Mouse (Mus musculus) layer of hippocampus, adult 11-12 months (tissue): ENCODE measurements at regions not wholly inside any gene's neighbourhood (a gene's known extent, or its start where the extent isn't known, plus 50 kb on each side); places are given as distances from the start of the nearest gene placed in this dataset.

Source experiments
- DNase-seq: peaks from one replicate; pipeline ENCODE4 v3.0.0; 2022; ENCODE audit warnings: low spot score

DNA sequence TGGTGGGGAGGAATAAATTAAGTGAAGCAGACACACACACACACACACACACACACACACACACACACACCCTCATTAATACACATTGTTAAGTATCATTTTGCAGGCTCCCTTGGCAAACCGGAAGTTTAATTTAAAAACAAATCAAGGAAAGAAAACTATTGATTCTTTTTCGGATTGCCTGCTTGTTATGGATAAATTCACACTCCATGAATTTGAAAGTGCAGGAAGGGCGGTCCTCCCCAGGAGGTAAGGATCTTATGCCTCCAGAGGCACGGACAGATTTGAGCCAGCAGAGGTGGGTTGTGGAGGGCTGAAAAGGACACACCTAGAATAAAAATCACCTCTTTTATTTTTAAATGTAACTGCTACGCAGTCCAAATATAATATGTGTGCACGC, 156.2 kb upstream of the Gm15217 start:
- no peak for DNase-seq

DNA sequence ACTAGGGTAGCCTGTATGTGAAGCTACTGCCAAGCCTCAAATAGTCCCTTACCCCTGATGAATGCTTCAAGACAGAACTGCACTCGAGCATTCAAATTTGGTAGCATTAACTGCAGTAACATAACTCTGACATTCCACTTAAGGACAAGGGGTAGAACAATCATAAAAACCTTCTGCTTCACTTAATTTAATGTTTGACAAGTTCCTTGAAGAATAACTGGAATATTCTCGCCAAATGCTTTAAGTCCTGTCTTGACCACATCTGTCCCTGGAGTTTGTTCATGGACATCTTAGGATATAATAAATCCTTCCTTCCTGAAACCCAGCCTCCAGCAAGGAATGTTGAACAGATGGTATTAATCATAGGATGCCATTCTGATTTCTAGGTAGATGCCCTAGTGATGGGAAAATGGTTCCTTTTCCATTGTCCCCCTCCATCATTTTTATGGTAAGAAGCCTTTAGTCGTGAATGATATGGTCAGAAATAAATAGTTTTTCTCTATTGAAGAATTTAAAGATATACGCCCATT, 154.7 kb upstream of the Gm15217 start:
- no peak for DNase-seq

DNA sequence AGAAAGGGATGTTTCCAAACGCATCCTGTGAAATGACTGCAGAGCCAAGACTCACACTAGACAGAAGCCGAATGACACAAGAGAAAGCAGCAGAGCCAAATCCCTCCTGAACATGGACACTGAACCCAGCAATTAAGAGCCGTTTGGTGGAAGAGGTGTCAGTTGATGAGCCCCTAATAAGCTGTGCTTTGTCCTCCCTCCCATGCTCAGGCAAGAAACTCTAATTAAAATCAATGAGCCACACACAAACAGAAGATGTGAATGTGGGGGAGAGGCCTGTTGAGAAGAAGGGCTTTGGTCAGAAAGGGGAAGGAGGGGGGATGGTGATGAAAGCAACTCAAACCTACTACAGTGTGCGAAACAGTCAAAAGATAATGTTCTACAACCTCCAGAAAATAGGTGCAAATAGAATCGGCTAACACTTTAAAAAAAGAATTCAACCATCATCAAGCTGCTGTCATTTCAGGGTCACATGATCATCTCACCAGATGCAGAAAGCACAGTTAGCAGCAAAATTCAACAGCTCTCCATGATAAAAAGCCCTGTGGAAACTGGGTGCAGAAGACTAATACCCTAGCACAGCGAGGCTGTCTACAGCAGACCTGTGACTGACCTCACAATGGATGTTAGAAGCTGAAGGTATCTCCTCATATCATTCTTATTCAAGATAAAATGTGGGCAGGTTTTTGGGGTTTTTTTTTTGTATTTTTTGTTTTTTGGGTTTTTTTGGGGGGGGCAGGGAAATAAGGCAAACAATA, 153.2 kb upstream of the Gm15217 start:
- DNase-seq, result no peak

DNA sequence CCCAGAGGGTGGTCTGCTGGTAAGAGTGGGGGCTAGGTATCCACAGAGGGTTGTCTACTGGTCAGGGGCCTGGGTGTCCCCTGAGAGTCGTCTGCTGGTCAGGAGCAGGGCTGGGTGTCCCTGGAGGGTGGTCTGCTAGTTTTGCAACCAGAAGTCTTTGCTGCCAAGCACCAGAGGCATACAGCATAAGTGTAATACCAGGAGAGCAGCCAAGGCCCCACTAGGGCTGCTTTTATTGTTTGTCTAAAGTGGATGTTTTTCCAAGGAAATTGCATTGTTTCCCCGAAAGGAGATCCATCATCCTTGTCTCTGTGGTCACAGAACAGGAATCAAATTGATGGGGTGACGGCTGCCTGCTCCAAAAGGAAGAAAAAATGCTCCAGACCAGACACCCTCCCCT, 145.2 kb upstream of the Gm15217 start:
- no peak for DNase-seq

DNA sequence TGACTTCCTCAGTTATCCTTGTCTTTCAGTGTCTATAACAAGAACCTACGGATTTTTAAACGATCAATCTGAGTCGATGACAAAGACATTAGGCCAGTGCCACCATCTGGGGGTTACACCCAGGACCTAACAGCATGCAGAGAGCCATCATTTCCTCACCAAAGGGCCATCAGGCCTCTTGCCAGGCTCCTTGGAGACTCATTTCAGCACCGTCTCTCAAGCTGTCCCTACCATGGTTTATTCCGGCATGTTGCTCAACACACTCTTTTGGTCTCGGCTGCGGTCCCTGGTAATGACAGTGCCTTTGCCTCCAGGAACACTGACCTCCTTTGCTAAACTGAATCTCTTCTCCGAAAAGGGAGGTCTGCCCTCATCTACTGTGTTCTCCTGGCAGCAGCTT, 144.4 kb upstream of the Gm15217 start:
- DNase-seq, result no peak

DNA sequence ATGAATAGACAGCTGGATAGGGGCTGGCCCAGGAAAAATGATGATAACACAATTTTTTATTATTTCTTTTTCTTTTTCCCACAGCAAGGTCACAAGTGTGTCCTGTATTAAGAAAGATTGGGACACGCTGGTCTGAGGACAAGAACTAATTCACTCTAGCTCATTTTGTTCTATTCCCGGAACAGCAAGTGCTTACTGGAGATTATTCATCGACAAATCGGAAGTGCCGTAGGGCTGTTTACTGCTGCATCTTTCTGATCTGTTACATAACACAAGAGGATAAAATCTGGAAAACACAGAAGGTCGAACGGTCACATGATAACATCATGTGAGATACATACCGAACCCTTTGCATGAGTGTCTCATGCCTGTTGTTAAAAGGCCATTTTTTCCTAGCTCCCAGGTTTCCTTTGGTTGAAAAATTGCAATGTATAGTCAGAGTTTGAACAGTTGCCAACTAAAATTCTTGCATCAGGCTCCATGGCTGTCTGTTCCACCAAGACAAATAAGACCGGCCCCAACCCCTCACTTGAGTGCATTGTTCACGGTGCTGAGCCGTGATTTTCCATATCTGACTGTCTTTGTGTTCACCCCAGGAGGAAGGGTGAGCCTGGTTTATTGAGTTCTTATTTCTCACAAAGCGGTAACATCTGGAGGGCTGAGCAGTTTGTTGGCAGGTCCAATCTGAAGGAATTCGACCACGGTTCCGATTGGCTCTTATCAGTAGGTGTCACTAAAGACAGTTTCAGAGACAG, 139.0 kb upstream of the Gm15217 start:
- DNase-seq, result no peak

DNA sequence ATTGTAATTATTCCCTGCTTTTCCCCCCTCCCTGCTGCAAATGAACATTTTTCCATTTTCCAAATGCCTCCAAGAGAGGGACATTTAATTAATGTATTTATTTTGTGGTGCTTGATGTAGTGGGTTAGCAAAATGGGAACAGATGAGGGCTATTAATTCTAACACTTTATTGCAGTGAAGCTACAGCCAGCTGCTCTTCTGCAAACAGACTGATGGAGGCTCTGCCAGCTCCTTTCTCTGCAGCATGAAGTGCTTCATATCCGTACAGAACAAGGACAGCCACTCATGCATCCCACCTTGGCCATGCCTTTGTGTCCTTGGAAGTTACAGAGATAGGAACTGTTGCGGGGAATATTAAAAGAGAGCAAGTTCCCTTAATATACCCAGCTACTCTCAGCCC, 138.3 kb upstream of the Gm15217 start:
- no peak for DNase-seq

- no peak for DNase-seq
These were observed 131.4 kb upstream of the Gm15217 start for GRCm38 (mm10) chr14:46247491-46248484.

- DNase-seq, result no peak
These were observed 130.1 kb upstream of the Gm15217 start for GRCm38 (mm10) chr14:46249141-46249540.

- no peak for DNase-seq
These were observed 124.0 kb upstream of the Gm15217 start for GRCm38 (mm10) chr14:46255261-46255660.

GRCm38 (mm10) chr14:46256336-46256735, 122.9 kb upstream of the Gm15217 start:
- DNase-seq, result no peak

- DNase-seq, result no peak
These were observed 121.9 kb upstream of the Gm15217 start for GRCm38 (mm10) chr14:46257311-46257710.

- DNase-seq, result no peak
These were observed 120.7 kb upstream of the Gm15217 start for GRCm38 (mm10) chr14:46258551-46258950.

GRCm38 (mm10) chr14:46260291-46260980, 118.8 kb upstream of the Gm15217 start:
- DNase-seq, result no peak

GRCm38 (mm10) chr14:46275455-46275854, 103.8 kb upstream of the Gm15217 start:
- DNase-seq, result no peak

GRCm38 (mm10) chr14:46276926-46277831, 102.0 kb upstream of the Gm15217 start:
- no peak for DNase-seq

GRCm38 (mm10) chr14:46277832-46278611, 101.2 kb upstream of the Gm15217 start:
- DNase-seq, result no peak

GRCm38 (mm10) chr14:46292398-46292797, 86.8 kb upstream of the Gm15217 start:
- DNase-seq, result no peak

GRCm38 (mm10) chr14:46296275-46296674, 82.9 kb upstream of the Gm15217 start:
- no peak for DNase-seq

- no peak for DNase-seq
These were observed 78.7 kb upstream of the Gm15217 start for GRCm38 (mm10) chr14:46300546-46300945.
